In the genomic region with DNA sequence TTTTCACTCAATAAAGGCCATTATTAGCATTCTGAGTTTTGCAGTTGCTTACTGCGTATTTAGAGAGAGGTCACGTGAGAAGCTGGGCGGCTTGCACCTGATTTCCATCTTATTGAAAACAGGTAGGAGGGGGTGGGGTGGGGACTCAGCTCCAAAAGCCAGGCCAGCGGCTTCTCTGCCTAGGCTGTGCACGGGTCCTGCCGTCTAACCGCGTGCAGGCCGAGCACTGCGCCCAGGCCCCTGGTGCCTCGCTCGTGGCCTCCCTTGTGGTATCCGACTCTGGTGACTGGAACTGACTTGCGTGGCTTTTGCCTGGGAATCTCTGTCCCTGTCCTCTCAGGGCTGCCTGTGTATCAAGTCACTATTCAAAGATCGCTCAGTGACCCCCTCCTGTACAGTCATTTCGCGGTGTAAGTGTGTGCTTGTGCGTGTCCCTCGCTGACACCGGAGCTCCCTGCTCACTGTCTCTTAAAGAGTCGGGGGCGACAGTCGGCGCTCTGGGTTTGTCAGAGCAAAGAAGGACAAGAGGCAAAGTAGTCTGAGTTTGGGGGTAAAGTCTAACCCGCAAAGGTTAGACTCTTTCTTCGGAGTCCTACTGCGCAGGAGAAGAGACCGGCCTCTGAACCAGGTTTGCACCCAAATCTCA, we compare ENCODE assay signal across 8 mouse cellular contexts. TPM values are rescaled to one million over a fixed set of nuclear protein-coding genes. Genes with fewer than 3 reads are reported as not detected.
A peak's percentile ranks its signal among the peaks of the same experiment; 100 is the strongest.
DNase-seq lines count a peak whose midpoint lies in the region; ATAC-seq lines count a peak whose summit lies in the region.

No protein-coding gene starts in this region.

- H3K4me3 ChIP-seq in embryonic facial prominence, embryonic 14.5 days (ENCODE audit: low read depth, low read length) = peak overlapping the region; percentile 64
- peak overlapping the region; percentile 52 for H3K4me3 ChIP-seq in hindbrain, embryonic 15.5 days
- peak overlapping the region; percentile 56 for H3K4me3 ChIP-seq in limb, embryonic 12.5 days (replicated peaks)
- H3K4me3 ChIP-seq in midbrain, embryonic 13.5 days (replicated peaks) = peak overlapping the region; percentile 53

- no peaks in the 10 kb centered on the region for H3K4me1 ChIP-seq in embryonic facial prominence, embryonic 14.5 days (ENCODE audit: control insufficient read depth, insufficient read depth, low read length)
- H3K4me1 ChIP-seq in hindbrain, embryonic 15.5 days (replicated peaks) = peaks cover 44% of the 10 kb centered on the region
- H3K4me1 ChIP-seq in limb, embryonic 12.5 days (replicated peaks) = peaks cover 37% of the 10 kb centered on the region
- peaks cover 41% of the 10 kb centered on the region for H3K4me1 ChIP-seq in midbrain, embryonic 13.5 days (replicated peaks)

- DNase-seq in ovary, adult 18-20 months (ENCODE audit: low spot score) = peak; percentile 8
- DNase-seq in ovary, postnatal 14 days (ENCODE audit: low spot score) = no peak
- peak; percentile 55 for DNase-seq in adrenal gland, postnatal 14 days
- peak; percentile 50 for DNase-seq in embryonic facial prominence, embryonic 14.5 days (ENCODE audit: low spot score)
- peak; percentile 33 to 43 for DNase-seq in urinary bladder, postnatal 36 days (ENCODE audit: low spot score in 2 of 2)

- no peaks in the 10 kb centered on the region for H3K9me3 ChIP-seq in embryonic facial prominence, embryonic 14.5 days (ENCODE audit: control insufficient read depth, low read length)
- H3K9me3 ChIP-seq in hindbrain, embryonic 15.5 days = no peaks in the 10 kb centered on the region
- no peaks in the 10 kb centered on the region for H3K9me3 ChIP-seq in limb, embryonic 12.5 days
- no peaks in the 10 kb centered on the region for H3K9me3 ChIP-seq in midbrain, embryonic 13.5 days

- no peaks in the 10 kb centered on the region for H3K36me3 ChIP-seq in embryonic facial prominence, embryonic 14.5 days (ENCODE audit: control insufficient read depth, insufficient read depth, low read length)
- H3K36me3 ChIP-seq in hindbrain, embryonic 15.5 days = no peaks in the 10 kb centered on the region
- H3K36me3 ChIP-seq in limb, embryonic 12.5 days = no peaks in the 10 kb centered on the region
- no peaks in the 10 kb centered on the region for H3K36me3 ChIP-seq in midbrain, embryonic 13.5 days

- peak overlapping the region; percentile 86 for H3K27ac ChIP-seq in embryonic facial prominence, embryonic 14.5 days (replicated peaks; ENCODE audit: low read depth, low read length)
- H3K27ac ChIP-seq in hindbrain, embryonic 15.5 days (replicated peaks) = peak overlapping the region; percentile 87
- peak overlapping the region; percentile 85 for H3K27ac ChIP-seq in limb, embryonic 12.5 days
- peak overlapping the region; percentile 72 for H3K27ac ChIP-seq in midbrain, embryonic 13.5 days

- peak overlapping the region; percentile 63 for H3K4me2 ChIP-seq in embryonic facial prominence, embryonic 14.5 days (ENCODE audit: low read depth, low read length)
- H3K4me2 ChIP-seq in hindbrain, embryonic 15.5 days = peak overlapping the region; percentile 69
- H3K4me2 ChIP-seq in limb, embryonic 12.5 days = peak overlapping the region; percentile 85
- H3K4me2 ChIP-seq in midbrain, embryonic 13.5 days (replicated peaks) = peak overlapping the region; percentile 76

- H3K9ac ChIP-seq in embryonic facial prominence, embryonic 14.5 days (ENCODE audit: low read depth, low read length) = peak overlapping the region; percentile 74
- peak overlapping the region; percentile 52 for H3K9ac ChIP-seq in hindbrain, embryonic 15.5 days
- peak overlapping the region; percentile 68 for H3K9ac ChIP-seq in limb, embryonic 12.5 days (replicated peaks)
- peak overlapping the region; percentile 70 for H3K9ac ChIP-seq in midbrain, embryonic 13.5 days (replicated peaks)

- 1% methylated on average over 28 of the region's 28 CpGs for WGBS in embryonic facial prominence, embryonic 14.5 days
- whole genome bisulfite sequencing in hindbrain, embryonic 15.5 days = 1% methylated on average over 28 of the region's 28 CpGs
- under 1% methylated on average over 28 of the region's 28 CpGs for WGBS in limb, embryonic 12.5 days
- WGBS in midbrain, embryonic 13.5 days = under 1% methylated on average over 28 of the region's 28 CpGs

- peak; percentile 5 for ATAC-seq in embryonic facial prominence, embryonic 14.5 days (ENCODE audit: low read depth)
- ATAC-seq in hindbrain, embryonic 15.5 days (ENCODE audit: low FRiP score, low read depth) = peak; percentile 29
- ATAC-seq in limb, embryonic 12.5 days (ENCODE audit: insufficient number of reproducible peaks, insufficient read depth, low FRiP score, low TSS enrichment, low read depth) = peak; percentile 49; the same call in 1 of the 2 replicates
- peak; percentile 35 for ATAC-seq in midbrain, embryonic 13.5 days

- peaks cover 40% of the 10 kb centered on the region for H3K27me3 ChIP-seq in embryonic facial prominence, embryonic 14.5 days (replicated peaks; ENCODE audit: control insufficient read depth, insufficient read depth, low read length)
- H3K27me3 ChIP-seq in hindbrain, embryonic 15.5 days = peaks cover 27% of the 10 kb centered on the region
- peaks cover 36% of the 10 kb centered on the region for H3K27me3 ChIP-seq in limb, embryonic 12.5 days
- peaks cover 52% of the 10 kb centered on the region for H3K27me3 ChIP-seq in midbrain, embryonic 13.5 days

RNA-seq across cellular contexts. Expression of a gene that starts 16.7 kb away (rescaled TPM):
- not detected in 2 replicates for total RNA-seq in adrenal gland, postnatal 14 days (2021)
- 0.04 TPM in 1 of 2 replicates, not detected in the other for polyA plus RNA-seq in embryonic facial prominence, embryonic 14.5 days (2014; fragmentation: Nextera tagmentation; extraction: Ambion mirVana)
- polyA plus RNA-seq in hindbrain, embryonic 15.5 days (2015; fragmentation: Nextera tagmentation; extraction: Ambion mirVana) = 15.0 and 20.5 TPM in 2 replicates
- 0.11 and 0.12 TPM in 2 replicates for polyA plus RNA-seq in limb, embryonic 12.5 days (2016; fragmentation: Nextera tagmentation; extraction: Ambion mirVana)
- polyA plus RNA-seq in midbrain, embryonic 13.5 days (2015; fragmentation: Nextera tagmentation; extraction: Ambion mirVana) = 1.7 and 2.0 TPM in 2 replicates
